Mouse (Mus musculus): ENCODE data around the gene Pdcl3. TPM values are rescaled to one million over a fixed set of nuclear protein-coding genes. Genes with fewer than 3 reads are reported as not detected.

Pdcl3 gene
- 86.8 and 92.9 TPM in 2 replicates for total RNA-seq (2021)
- long read RNA-seq, transcript Pdcl3-201 (6 exons, 3,914 nt): major isoform, 66 of 76 reads
- long read RNA-seq, partial matches to known transcripts: 4 of 76 reads
- long read RNA-seq, other reads (novel, unspliced or antisense): 5 of 76 reads

GRCm38 (mm10) chr1:38985308-38985707 lies at the start of gene Pdcl3:
TSS of gene Pdcl3 (plus strand) at chr1:38985608.
- DNase-seq: no peak

DNA sequence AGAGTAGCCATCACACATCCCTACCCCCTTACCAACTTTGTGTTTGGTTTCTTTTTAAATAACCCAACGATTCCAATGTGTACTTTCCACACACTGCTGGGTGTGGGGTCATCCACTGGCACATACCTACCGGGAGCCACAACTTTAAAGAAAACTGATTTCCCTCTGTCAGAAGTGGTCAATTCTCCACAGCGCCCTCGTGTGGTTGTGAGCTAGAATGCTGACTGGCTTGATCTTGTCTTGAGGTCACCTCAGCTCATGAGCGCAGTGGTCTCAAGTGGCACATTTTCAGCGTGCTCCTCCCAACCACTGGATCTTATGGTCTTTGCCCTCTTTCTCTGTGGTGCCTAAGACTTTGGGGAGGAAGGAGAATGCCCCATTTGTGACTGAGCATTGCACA lies 48.6 kb upstream of the Pdcl3 start:
- DNase-seq: peak; percentile 36

DNA sequence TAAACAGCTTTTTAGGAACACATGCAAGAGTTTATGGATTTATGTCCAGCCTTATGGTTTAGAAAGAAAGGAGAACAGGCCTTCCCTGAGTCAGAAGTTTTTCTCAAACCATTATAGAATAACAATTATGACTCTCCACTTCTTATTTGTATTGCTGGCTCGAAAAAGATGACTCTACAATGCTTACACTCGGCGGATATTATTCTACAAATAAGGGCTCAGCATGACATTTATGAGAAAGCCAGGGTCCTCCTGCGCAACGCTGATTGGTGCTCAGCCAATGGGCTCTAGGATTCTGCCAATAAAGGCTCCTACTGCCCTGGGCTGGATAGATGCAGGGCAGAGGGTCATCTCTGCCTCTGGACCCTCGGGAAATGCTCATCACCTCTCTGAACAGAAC lies 46.6 kb upstream of the Pdcl3 start, which contains the start of gene Nms:
TSS of gene Nms (plus strand) at position 301 of the 400 bp plus-strand sequence.
- no peak for DNase-seq

DNA sequence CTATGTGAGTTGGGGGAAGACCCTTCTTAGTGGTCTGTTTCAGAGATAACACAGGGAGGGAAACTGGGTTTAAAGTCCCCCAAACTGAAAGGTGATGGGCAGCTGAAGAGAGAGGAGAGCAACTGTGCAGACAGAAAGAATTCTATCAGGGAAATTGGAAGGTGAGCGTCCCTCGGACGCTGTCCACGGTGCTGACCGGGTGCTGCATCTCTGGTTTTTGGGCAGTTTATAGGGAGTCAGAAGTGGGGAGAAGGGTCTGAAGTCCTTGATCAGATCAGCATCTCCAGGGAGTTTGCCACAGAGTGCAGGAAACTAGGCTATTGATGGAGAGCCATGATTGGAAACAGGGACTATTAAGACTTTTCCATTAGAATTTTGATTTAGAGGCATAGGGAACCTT lies 45.8 kb upstream of the Pdcl3 start:
- peak; percentile 43 for DNase-seq

- no peak for DNase-seq
Observed at GRCm38 (mm10) chr1:38956457-38956856, 29.0 kb upstream of the Pdcl3 start.

GRCm38 (mm10) chr1:38969116-38969515 lies 16.3 kb upstream of the Pdcl3 start:
- no peak for DNase-seq

GRCm38 (mm10) chr1:38971712-38972111 lies 13.7 kb upstream of the Pdcl3 start:
- no peak for DNase-seq

DNA sequence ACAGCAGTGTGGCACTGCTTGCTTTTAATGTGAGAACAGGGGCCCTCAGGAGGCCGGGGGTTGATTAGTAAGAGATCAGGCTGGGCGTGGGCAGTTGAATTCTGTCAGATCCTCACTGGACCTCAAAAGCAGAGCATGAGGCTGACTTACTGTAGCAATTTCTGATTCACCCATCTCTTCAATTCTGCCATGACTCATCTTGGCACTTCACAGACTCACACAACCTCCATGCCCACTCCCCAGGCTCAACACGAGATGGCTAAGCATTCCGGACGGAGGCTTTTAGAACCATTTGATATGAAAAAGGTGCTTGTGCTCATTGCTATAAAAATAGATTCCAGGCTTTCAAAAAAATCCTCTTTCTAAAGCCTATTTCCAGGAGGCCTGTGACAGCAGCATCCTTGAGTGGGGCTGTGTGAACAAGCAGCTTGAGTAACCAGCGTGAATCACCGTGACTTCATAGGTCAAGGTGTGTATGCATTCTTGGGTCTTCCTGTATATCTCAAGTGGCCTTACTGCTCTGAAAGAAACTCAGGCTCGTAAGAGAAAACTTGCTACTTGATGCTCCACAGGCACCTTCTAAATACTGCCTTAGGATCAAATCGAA lies 12.3 kb upstream of the Pdcl3 start:
- DNase-seq: peak; percentile 29

GRCm38 (mm10) chr1:38979953-38980352 lies 5.5 kb upstream of the Pdcl3 start:
- DNase-seq: no peak

DNA sequence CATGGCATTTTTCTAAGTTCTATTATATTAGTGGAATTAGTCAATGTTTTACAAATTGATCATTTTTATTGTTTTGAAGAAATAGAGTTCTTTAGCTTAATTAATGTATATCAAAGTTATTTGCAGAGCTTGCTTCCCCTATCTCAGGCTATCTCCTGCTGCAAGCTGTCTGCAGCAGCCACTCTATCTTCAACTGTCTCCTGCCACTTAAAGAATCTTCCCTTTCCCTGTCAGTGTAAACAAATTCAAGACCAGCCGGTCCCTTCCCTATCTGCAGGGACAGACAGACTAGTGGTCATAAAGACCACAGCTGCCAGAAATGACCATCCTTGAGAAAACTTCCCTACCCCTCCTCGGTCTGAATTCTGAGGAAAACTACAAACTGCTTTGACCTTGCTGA lies 1.5 kb upstream of the Pdcl3 start:
- no peak for DNase-seq

DNA sequence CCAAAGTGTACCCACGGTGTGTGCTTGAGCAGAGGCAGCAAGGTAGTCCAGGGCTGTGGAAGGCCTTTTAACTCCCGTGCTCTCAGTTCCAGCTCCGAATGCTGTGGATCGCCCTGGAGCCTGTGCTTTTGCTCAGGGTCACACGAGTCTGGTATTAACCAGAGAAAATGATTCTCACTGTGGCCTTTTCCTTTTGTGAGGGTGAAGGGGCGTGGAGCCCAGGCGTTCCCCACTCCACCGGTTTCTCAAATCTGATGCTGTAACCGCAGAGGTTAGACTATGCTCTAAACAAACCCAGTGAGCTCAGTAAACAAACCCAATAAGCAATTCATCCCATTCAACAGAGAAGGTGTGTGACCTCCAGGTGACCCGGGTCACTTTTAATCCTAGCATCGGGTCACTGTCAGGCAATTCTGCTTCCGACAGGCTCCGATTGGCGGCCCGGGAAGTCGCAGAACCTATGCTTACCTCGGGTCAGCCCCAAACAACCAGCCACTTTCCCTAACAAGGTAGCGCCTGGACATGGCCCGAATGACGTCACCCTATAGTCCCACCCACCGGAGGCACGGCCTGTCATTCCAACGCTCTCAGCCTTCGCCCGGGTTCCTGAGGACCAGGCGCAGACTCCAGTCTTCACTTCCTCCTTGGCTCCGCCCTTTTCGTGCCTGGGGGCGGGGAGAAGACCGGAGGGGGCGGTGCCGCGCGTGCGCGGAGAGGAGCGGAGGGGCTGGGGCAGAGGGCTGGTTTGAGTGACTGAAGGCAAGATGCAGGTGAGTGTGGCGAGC lies 1.9 kb downstream of the Pdcl3 start:
- peak; percentile 96 for DNase-seq

GRCm38 (mm10) chr1:38987865-38988211 lies 2.4 kb downstream of the Pdcl3 start:
- no peak for DNase-seq

DNA sequence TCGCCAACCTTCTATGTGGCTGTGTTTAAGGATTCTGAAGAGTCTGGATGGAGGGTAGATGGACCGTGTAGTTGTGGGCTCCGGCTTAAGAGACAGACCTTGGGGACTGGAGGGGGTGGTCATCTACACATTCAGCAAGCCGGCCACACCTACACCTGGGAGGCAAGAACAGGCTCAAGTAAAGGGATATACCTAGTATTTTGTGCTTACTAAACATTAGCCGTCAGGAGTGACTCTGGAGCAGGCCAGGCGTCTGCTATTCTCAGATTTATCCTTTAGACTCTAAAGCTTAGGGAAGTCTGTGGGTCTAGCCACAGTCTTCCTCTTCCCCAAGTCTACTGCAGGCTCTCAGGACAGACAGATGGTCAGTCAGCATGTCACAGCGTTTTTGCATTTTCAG lies 2.9 kb downstream of the Pdcl3 start:
- DNase-seq: no peak

DNA sequence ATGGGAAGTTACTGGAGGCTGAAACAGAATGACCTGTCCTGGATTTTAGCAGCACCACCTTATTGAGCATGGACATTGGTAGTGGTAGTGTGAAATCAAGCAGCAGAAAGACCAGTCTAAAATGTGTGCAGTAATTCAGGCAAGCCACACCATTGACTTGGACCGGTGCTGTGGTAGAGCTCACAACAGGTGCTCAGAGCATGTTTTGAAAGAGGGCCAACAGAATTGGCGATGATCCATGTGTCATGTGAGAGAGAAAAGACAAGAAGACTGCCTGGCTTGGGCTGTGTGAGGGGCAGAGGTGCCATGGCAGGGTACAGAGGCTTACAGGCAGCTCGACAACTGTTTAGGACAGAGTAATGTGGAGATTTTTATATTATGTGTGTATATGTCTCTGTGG lies 7.0 kb downstream of the Pdcl3 start:
- DNase-seq: no peak

DNA sequence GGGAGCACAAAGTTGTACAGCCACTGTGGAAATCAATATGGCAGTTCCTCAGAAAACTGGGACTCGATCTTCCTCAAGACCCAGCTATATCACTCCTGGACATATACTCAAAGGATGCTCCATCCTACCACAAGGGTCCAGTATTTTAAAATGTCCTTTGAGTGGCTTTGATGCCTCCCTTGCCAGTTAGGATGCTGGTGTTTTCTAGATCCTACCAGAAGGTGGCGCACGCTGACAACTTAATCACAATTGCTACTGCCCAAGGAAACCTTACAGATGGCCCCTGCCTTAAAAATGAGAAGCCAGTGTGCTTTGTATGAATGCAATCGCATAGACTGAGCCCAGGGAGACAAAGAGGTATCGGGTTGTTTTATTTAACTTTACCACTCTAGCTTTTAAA lies 15.7 kb downstream of the Pdcl3 start:
- DNase-seq: peak; percentile 72

DNA sequence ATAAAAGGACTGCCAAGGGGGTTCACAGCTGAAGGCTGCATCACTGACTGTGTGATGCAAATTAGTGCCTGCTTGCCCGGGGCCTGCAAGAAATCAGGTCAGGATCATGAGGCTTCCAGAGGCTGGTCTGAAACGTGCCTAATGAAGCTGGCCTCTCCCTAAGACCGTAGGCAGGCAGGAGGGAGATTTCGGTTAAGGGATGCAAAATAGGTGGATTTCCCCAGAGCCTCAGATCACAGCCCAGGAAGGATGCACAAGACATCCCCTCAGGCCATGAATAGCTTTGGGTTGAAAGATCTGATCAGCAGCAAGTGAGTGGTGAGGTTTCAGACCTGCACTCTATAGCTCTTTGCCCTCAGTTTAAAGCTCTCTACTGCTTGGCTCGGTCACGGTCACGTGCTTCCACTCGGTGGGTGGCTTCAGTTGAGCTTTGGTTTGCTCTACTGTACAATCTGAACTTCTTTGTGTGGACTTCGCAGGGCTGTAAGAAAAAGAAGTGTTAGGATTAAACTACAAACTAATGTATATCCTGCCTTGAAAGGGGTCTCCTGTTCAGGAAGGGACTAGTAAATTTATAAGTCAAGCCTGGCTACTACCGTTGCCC lies 20.4 kb downstream of the Pdcl3 start:
- DNase-seq: no peak

GRCm38 (mm10) chr1:39006830-39007829 lies 21.7 kb downstream of the Pdcl3 start:
- peak; percentile 20 for DNase-seq

- DNase-seq: peak; percentile 16
Observed at GRCm38 (mm10) chr1:39010583-39011021, 25.2 kb downstream of the Pdcl3 start.

GRCm38 (mm10) chr1:39012576-39012975 lies 27.2 kb downstream of the Pdcl3 start:
- no peak for DNase-seq

GRCm38 (mm10) chr1:39013843-39014242 lies 28.4 kb downstream of the Pdcl3 start:
- no peak for DNase-seq

GRCm38 (mm10) chr1:39015529-39015928 lies 30.1 kb downstream of the Pdcl3 start:
- no peak for DNase-seq

DNA sequence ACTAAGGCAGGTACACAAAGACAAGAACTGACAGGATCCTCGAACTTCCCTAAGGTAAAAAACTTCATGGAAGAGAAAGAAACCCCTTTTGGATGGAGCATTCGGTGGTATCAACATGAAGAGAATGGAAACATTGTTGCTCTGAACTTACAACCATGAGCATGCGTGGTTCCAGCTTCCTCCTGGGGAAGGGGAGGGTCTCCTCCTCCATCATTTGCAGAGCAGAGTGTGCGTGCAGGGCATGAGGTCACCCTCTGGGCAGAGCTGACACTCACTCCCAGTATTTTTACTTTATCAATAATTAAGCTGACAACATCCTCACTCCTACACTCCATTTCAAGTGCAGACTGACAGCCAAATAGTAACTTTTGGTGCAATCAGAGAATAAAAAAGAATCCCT lies 32.5 kb downstream of the Pdcl3 start:
- DNase-seq: no peak
